Mouse (Mus musculus) heart, adult 8-10 months (tissue): Measurements from ENCODE around the gene Vmn1r57. TPM values are rescaled to one million over a fixed set of nuclear protein-coding genes. Genes with fewer than 3 reads are reported as not detected.
"Not testable (repeated sequence)": the region's sequence is repeated elsewhere in the genome, so short reads cannot be mapped to it uniquely, and the experiment has no call there.

Experiments
- DNase-seq: peaks from one replicate; pipeline ENCODE4 v3.0.0; 2022; ENCODE audit warnings: low spot score
- total RNA-seq, 4 experiments: library from RNA; stranded (reverse); gene quantifications; 2 replicates each; pipeline ENCODE4 v1.2.4; 2022

The Vmn1r57 gene
- total RNA-seq: not detected

DNA sequence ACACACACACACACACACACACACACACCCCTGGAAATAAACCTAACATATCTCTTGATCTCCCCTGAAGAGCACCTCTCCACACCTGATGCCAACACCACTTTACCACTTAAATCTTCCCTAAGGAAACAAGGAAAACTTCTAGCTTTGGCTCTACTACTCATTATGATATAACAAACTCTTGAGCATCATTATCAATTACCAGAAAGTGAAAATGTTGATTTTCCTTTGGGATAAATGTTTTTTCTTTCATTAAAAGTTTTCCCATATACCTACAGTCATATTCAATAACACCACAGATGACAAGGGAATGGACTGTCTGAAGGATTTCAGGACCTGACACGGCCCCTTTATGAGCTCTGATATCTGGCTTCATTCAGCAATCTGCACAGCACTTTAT, at the start of gene Vmn1r57:
TSS of gene Vmn1r57 (plus strand) at position 301 of the 400 bp plus-strand sequence.
- DNase-seq: not testable (repeated sequence)

DNA sequence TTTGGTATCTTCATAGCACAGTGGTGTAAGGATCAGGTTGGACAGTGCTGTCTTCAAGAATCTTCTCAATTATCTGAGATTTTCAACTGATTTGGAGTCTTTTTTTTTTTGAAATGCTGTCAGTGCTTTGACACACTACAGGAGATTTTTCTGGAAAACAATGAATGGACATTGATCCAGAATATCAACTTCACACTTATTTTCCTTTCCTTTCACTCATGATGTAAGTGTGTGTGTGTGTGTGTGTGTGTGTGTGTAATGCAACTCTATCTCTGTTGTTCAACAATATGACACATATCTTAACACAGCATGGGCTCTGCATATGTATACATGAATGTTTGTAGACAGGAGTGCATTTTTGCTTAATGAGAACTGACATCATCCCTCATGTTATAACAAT, 21.6 kb upstream of the Vmn1r57 start, which contains the start of gene Vmn1r56:
TSS of gene Vmn1r56 (minus strand) at position 101 of the 400 bp plus-strand sequence.
- not testable (repeated sequence) for DNase-seq

- no peak for DNase-seq
These were observed 44.8 kb downstream of the Vmn1r57 start for GRCm38 (mm10) chr7:5263051-5263450.

Other genes with a start within 250 kb of the Vmn1r57 start
- gene Sbk3, start 247.3 kb upstream of the Vmn1r57 start, total RNA-seq: 10 to 100 TPM; 28.3 to 70.4 (median 46.3) TPM
- 10 to 100 TPM in 3 of 4 experiments, 1 to 10 TPM in 1; 9.7 to 19.8 (median 11.8) TPM for gene Zfp579, start 222.3 kb upstream of the Vmn1r57 start, total RNA-seq
- 10 to 100 TPM in 2 of 4 experiments, 1 to 10 TPM in 2; 7.2 to 12.1 (median 9.5) TPM for gene Zfp524, start 204.1 kb upstream of the Vmn1r57 start, total RNA-seq
- 10 to 100 TPM; 15.2 to 25.9 (median 17.5) TPM for gene Fiz1, start 203.8 kb upstream of the Vmn1r57 start, total RNA-seq
- not detected for gene Gm44973, start 203.0 kb upstream of the Vmn1r57 start, total RNA-seq
- gene Zfp865, start 198.1 kb upstream of the Vmn1r57 start, total RNA-seq: 10 to 100 TPM; 11.5 to 13.3 (median 12.8) TPM
- under 1 TPM in 1 of 4 experiments, not detected in 3; 0.22 TPM for gene Ccdc106, start 197.9 kb upstream of the Vmn1r57 start, total RNA-seq
- under 1 TPM in 1 of 4 experiments, not detected in 3; 0.37 TPM for gene 4632433K11Rik, start 184.4 kb upstream of the Vmn1r57 start, total RNA-seq
- gene Zfp784, start 180.0 kb upstream of the Vmn1r57 start, total RNA-seq: 1 to 10 TPM; 4.9 to 7.4 (median 6.0) TPM
- gene Zfp580, start 167.0 kb upstream of the Vmn1r57 start, total RNA-seq: 1 to 10 TPM; 3.2 to 4.4 (median 4.0) TPM
- gene U2af2, start 156.3 kb upstream of the Vmn1r57 start, total RNA-seq: 10 to 100 TPM; 61.7 to 69.8 (median 64.9) TPM
- 100 to 1,000 TPM; 164 to 192 (median 185) TPM for gene Epn1, start 138.3 kb upstream of the Vmn1r57 start, total RNA-seq
- not detected for gene Rfpl4, start 101.5 kb upstream of the Vmn1r57 start, total RNA-seq
- gene Rasl2-9, start 92.5 kb upstream of the Vmn1r57 start, total RNA-seq: 1 to 10 TPM; 7.4 to 9.7 (median 8.9) TPM
- not detected for gene Vmn1r55, start 68.8 kb upstream of the Vmn1r57 start, total RNA-seq
- not detected for gene Vmn1r56, start 21.7 kb upstream of the Vmn1r57 start, total RNA-seq
- gene Gm5065, start 132.0 kb downstream of the Vmn1r57 start, total RNA-seq: not detected
- not detected for gene Nlrp2, start 132.5 kb downstream of the Vmn1r57 start, total RNA-seq
- not detected for gene Vmn1r58, start 194.9 kb downstream of the Vmn1r57 start, total RNA-seq
- gene Vmn1r59, start 238.3 kb downstream of the Vmn1r57 start, total RNA-seq: not detected